Mouse (Mus musculus) liver, embryonic 16.5 days (tissue): Measurements from ENCODE around the gene Uhrf1bp1l. TPM values are rescaled to one million over a fixed set of nuclear protein-coding genes. Genes with fewer than 3 reads are reported as not detected.

ENCODE experiments used
- ATAC-seq: fragments of 200-750 bp; cut with Nextera tagmentation; 2 replicates; pipeline ENCODE4 v1.8.0; 2017; ENCODE audit warnings: low read depth, mild to moderate bottlenecking, moderate number of reproducible peaks, moderate library complexity
- H3K27ac ChIP-seq: fragments of 300-500 bp; sonication (generic); 2 replicates; pipeline ENCODE4 v1.5.1; 2014; ENCODE audit warnings: mild to moderate bottlenecking, low read length
- H3K27me3 ChIP-seq: fragments of 300-500 bp; sonication (generic); 2 replicates; pipeline ENCODE4 v1.6.1; 2014; ENCODE audit warnings: low read depth, low read length, mixed read lengths; ENCODE audit not compliant: control insufficient read depth, insufficient read depth
- H3K36me3 ChIP-seq: fragments of 300-500 bp; sonication (generic); 2 replicates; pipeline ENCODE4 v1.6.1; 2014; ENCODE audit warnings: mild to moderate bottlenecking; ENCODE audit not compliant: control insufficient read depth, insufficient read depth
- H3K4me1 ChIP-seq: fragments of 300-500 bp; sonication (generic); 2 replicates; pipeline ENCODE4 v1.6.1; 2014; ENCODE audit warnings: low read depth, low read length, mixed read lengths; ENCODE audit not compliant: control insufficient read depth
- H3K4me2 ChIP-seq: fragments of 300-500 bp; sonication (generic); 2 replicates; pipeline ENCODE4 v1.6.1; 2014; ENCODE audit warnings: low read depth, low read length, mixed read lengths
- H3K4me3 ChIP-seq: fragments of 300-500 bp; sonication (generic); 2 replicates; pipeline ENCODE4 v1.5.1; 2014; ENCODE audit warnings: low read depth, mild to moderate bottlenecking, low read length
- H3K9ac ChIP-seq: fragments of 300-500 bp; sonication (generic); 2 replicates; pipeline ENCODE4 v1.6.1; 2014; ENCODE audit warnings: low read depth, low read length
- H3K9me3 ChIP-seq: fragments of 300-500 bp; sonication (generic); replicated peaks from 2 replicates; pipeline ENCODE4 v1.6.1; 2016; ENCODE audit warnings: low read length; ENCODE audit not compliant: control insufficient read depth
- WGBS: fragments of 180-500 bp; shearing (Covaris S2); extraction: QIAGEN DNeasy Blood & Tissue Kit; methylation state at CpG from one replicate; pipeline ENCODE4 v1.1.7; 2014; ENCODE audit not compliant: insufficient replicate concordance; 5-methylcytosine and 5-hydroxymethylcytosine counted together
- polyA plus RNA-seq: library from polyadenylated mRNA; unstranded; fragments of >200 nt; fragmentation: Nextera tagmentation; extraction: Ambion mirVana; gene quantifications from 2 replicates; pipeline ENCODE4 v1.2.1, GENCODE M21; 2015

The Uhrf1bp1l gene
- polyA plus RNA-seq, 1 experiment from 2014 or later, result 13.7 TPM

GRCm38 (mm10) chr10:89776029-89776428 lies 31.2 kb downstream of the Uhrf1bp1l start:
- Histone ChIP-seq H3K4me3 (no peak overlapping the region), H3K9ac (no peak overlapping the region), H3K4me1 (0 out of 2 replicates have a peak, but pooled peaks cover 2% of the 10 kb centered on the region), H3K27ac (no peak overlapping the region), H3K36me3 (no peaks in the 10 kb centered on the region; the same call in 1 of the 2 replicates), H3K4me2 (no peak overlapping the region), H3K27me3 (no peaks in the 10 kb centered on the region), H3K9me3 (no peaks in the 10 kb centered on the region)
- WGBS, result 76% methylated on average over 6 of the region's 6 CpGs
- no peak for ATAC-seq

GRCm38 (mm10) chr10:89791870-89792269 lies 47.1 kb downstream of the Uhrf1bp1l start:
- no peak overlapping the region for H3K27ac ChIP-seq
- H3K4me1 ChIP-seq, result no peaks in the 10 kb centered on the region
- H3K4me2 ChIP-seq, result no peak overlapping the region
- no peak overlapping the region for H3K4me3 ChIP-seq
- no peak overlapping the region for H3K9ac ChIP-seq
- H3K36me3 ChIP-seq, result no peaks in the 10 kb centered on the region
- ATAC-seq, result peak; percentile 56
- H3K9me3 ChIP-seq, result no peaks in the 10 kb centered on the region
- 30% methylated on average over 4 of the region's 4 CpGs for WGBS
- no peaks in the 10 kb centered on the region for H3K27me3 ChIP-seq

DNA sequence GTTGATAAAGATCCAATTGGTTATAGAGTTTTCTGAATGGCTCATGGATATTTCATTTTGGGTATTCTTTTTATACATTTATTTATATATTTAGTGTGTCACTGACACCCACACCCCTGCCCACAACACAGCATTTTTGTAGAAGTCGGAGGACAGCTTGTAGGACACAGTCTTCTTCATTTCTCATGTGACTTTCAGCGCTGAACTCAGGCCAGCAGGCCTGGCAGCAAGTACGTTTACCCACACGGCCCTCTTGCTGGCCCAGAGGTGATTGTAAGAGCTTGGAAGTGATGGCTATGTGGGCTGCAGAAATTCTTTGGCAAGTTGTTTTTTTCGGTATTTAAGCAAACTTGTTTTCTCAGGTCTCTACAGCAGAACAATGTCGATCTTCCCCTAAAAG lies 49.3 kb downstream of the Uhrf1bp1l start:
- Histone ChIP-seq H3K36me3 (no peaks in the 10 kb centered on the region), H3K9ac (no peak overlapping the region), H3K4me1 (no peaks in the 10 kb centered on the region), H3K27ac (no peak overlapping the region), H3K9me3 (no peaks in the 10 kb centered on the region), H3K27me3 (no peaks in the 10 kb centered on the region), H3K4me3 (no peak overlapping the region), H3K4me2 (no peak overlapping the region)
- 74% methylated on average over 6 of the region's 6 CpGs for WGBS
- ATAC-seq, result no peak

- H3K36me3 ChIP-seq, result no peaks in the 10 kb centered on the region; the same call in 1 of the 2 replicates
- H3K27me3 ChIP-seq, result no peaks in the 10 kb centered on the region
- no peak overlapping the region for H3K9ac ChIP-seq
- ATAC-seq, result no peak
- H3K4me1 ChIP-seq, result no peaks in the 10 kb centered on the region; the same call in 1 of the 2 replicates
- H3K4me3 ChIP-seq, result no peak overlapping the region
- H3K9me3 ChIP-seq, result no peaks in the 10 kb centered on the region
- H3K4me2 ChIP-seq, result no peak overlapping the region
- H3K27ac ChIP-seq, result no peak overlapping the region
- WGBS, result 68% methylated on average over 4 of the region's 4 CpGs
These were observed 74.4 kb downstream of the Uhrf1bp1l start for GRCm38 (mm10) chr10:89819146-89819545.

GRCm38 (mm10) chr10:89823906-89824305 lies 79.1 kb downstream of the Uhrf1bp1l start:
- Histone ChIP-seq H3K27me3 (no peaks in the 10 kb centered on the region), H3K36me3 (no peaks in the 10 kb centered on the region), H3K4me2 (no peak overlapping the region), H3K9me3 (no peaks in the 10 kb centered on the region), H3K4me3 (no peak overlapping the region), H3K27ac (no peak overlapping the region), H3K4me1 (no peaks in the 10 kb centered on the region; the same call in 1 of the 2 replicates), H3K9ac (no peak overlapping the region)
- 0 out of 2 replicates have a peak, but pooled peaks have one; percentile 35 for ATAC-seq
- WGBS, result 19% methylated on average over 2 of the region's 2 CpGs

- Histone ChIP-seq H3K36me3 (no peaks in the 10 kb centered on the region), H3K4me1 (no peaks in the 10 kb centered on the region; the same call in 1 of the 2 replicates), H3K9me3 (no peaks in the 10 kb centered on the region), H3K9ac (no peak overlapping the region), H3K27me3 (no peaks in the 10 kb centered on the region), H3K4me3 (no peak overlapping the region), H3K4me2 (no peak overlapping the region), H3K27ac (no peak overlapping the region)
- WGBS, result 67% methylated on average over 3 of the region's 3 CpGs
- no peak for ATAC-seq
These were observed 82.1 kb downstream of the Uhrf1bp1l start for GRCm38 (mm10) chr10:89826896-89827295.

GRCm38 (mm10) chr10:89832334-89832733 lies 87.5 kb downstream of the Uhrf1bp1l start:
- no peak for ATAC-seq
- WGBS, result 48% methylated on average over 4 of the region's 4 CpGs
- H3K27ac ChIP-seq, result no peak overlapping the region
- H3K4me2 ChIP-seq, result no peak overlapping the region
- no peaks in the 10 kb centered on the region for H3K9me3 ChIP-seq
- no peak overlapping the region for H3K9ac ChIP-seq
- H3K36me3 ChIP-seq, result no peaks in the 10 kb centered on the region
- H3K4me1 ChIP-seq, result no peaks in the 10 kb centered on the region
- H3K4me3 ChIP-seq, result no peak overlapping the region
- no peaks in the 10 kb centered on the region for H3K27me3 ChIP-seq

- Histone ChIP-seq H3K9me3 (no peaks in the 10 kb centered on the region), H3K4me1 (no peaks in the 10 kb centered on the region), H3K9ac (no peak overlapping the region), H3K4me3 (no peak overlapping the region), H3K27me3 (no peaks in the 10 kb centered on the region), H3K27ac (no peak overlapping the region), H3K36me3 (no peaks in the 10 kb centered on the region), H3K4me2 (no peak overlapping the region)
- ATAC-seq, result no peak
- 71% methylated on average over 10 of the region's 10 CpGs for whole genome bisulfite sequencing
These were observed 88.4 kb downstream of the Uhrf1bp1l start for GRCm38 (mm10) chr10:89833166-89833565.

DNA sequence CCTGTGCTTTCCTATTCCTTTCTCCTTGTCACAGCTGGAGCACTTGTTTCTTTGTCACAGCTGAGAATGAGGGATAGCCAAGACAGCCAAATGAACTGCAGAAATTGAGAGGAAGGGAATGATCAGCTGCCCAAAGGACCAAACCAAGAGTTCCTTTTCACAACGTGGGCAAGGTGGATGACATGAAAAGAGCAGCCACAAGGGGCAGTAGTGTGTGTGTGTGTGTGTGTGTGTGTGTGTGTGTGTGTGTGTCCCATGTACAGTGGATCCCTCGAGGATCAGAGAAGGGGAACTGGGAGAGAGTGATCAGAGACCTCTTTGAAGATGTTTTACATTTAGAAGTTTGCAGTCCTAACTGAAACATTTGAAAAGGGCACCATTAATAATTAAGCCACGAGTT lies 92.7 kb downstream of the Uhrf1bp1l start:
- ATAC-seq, result no peak
- Histone ChIP-seq H3K36me3 (no peaks in the 10 kb centered on the region), H3K9ac (no peak overlapping the region), H3K4me3 (no peak overlapping the region), H3K4me1 (no peaks in the 10 kb centered on the region), H3K27ac (no peak overlapping the region), H3K4me2 (no peak overlapping the region), H3K27me3 (no peaks in the 10 kb centered on the region), H3K9me3 (no peaks in the 10 kb centered on the region)
- 25% methylated on average over 3 of the region's 3 CpGs for WGBS
